Mouse (Mus musculus) olfactory bulb, adult 2 months (tissue): Measurements from ENCODE around the gene Igfbp7. TPM values are rescaled to one million over a fixed set of nuclear protein-coding genes. Genes with fewer than 3 reads are reported as not detected.

ENCODE experiments used
- H3K27ac ChIP-seq: fragments of 200-500 bp; 2 replicates; pipeline ENCODE4 v1.5.1; 2012; ENCODE audit warnings: low read depth, low read length; ENCODE audit not compliant: insufficient read depth
- H3K4me1 ChIP-seq: fragments of 200-500 bp; 2 replicates; pipeline ENCODE4 v1.6.1; 2012; ENCODE audit warnings: low read length; ENCODE audit not compliant: control insufficient read depth, insufficient read depth
- H3K4me3 ChIP-seq: fragments of 200-500 bp; 2 replicates; pipeline ENCODE4 v1.5.1; 2012; ENCODE audit warnings: mild to moderate bottlenecking, low read depth, low read length, moderate library complexity; ENCODE audit not compliant: insufficient read depth
- CTCF ChIP-seq: fragments of 200-500 bp; IDR thresholded peaks from 2 replicates; pipeline ENCODE4 v1.5.1; 2012; ENCODE audit warnings: low read depth, mild to moderate bottlenecking, low read length, moderate library complexity; ENCODE audit not compliant: insufficient read depth
- POLR2A ChIP-seq: fragments of 200-500 bp; IDR thresholded peaks from 2 replicates; pipeline ENCODE4 v1.6.1; 2012; ENCODE audit warnings: mild to moderate bottlenecking, low read depth, low read length, moderate library complexity; ENCODE audit not compliant: insufficient read depth
- WGBS: fragments of 180-500 bp; shearing (Covaris S2); methylation state at CpG from one replicate; pipeline ENCODE4 v1.1.7; 2018; 5-methylcytosine and 5-hydroxymethylcytosine counted together
- polyA plus RNA-seq: library from polyadenylated mRNA; stranded (reverse); fragments of >200 nt; gene quantifications from 2 replicates; pipeline ENCODE4 v1.2.4, GENCODE M21; 2012; ENCODE audit warnings: low replicate concordance; ENCODE audit not compliant: missing spikeins, insufficient read depth, insufficient read length

Igfbp7 gene
- polyA plus RNA-seq, 1 experiment: not detected

DNA sequence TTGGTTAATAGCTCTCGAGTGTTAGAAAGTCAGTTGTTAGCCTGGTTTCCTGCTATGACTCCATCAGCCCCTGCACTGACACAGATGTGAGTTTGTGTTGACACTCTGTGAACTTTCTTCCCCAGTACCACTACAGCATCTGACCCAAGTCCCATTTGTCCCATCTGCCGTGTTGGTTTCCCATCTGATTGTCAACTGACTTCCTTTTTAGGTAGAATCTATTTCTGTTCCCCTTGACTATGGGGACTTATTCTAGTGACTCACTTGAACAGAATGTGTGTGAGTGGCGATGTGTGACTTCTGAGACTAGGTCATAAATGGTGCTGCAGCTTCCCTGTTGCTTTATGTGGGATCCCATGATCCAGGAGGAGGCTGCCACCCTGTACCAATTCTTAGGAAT, 32.9 kb downstream of the Igfbp7 start:
- no peak for TF ChIP-seq CTCF
- TF ChIP-seq POLR2A: no peak
- Histone ChIP-seq H3K4me3 (no peak overlapping the region), H3K4me1 (no peaks in the 10 kb centered on the region), H3K27ac (no peak overlapping the region)
- WGBS: 77% methylated on average over 3 of the region's 3 CpGs

DNA sequence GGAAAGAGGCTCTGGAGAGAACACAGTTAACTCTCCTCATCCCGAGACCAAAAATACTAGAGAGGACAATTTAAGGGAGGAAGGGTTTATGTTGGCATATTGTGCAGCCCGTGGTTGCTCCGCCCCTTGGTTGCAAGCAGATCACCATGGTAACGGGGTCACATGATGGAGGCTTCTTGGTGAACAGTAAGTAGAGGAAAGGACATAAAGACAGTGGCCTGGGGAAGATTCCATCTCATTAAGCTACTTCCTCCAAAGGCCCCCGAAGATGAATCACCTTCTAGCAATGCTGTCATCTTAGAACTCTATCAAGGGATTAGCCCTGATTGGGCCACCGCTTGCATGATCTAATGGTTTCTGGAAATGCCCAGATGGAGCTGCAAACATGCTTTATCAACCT, 35.1 kb downstream of the Igfbp7 start:
- H3K4me3 ChIP-seq: no peak overlapping the region
- no peak overlapping the region for H3K27ac ChIP-seq
- WGBS: 59% methylated on average over 6 of the region's 6 CpGs
- no peaks in the 10 kb centered on the region for H3K4me1 ChIP-seq
- TF ChIP-seq POLR2A (no peak), CTCF (no peak)

DNA sequence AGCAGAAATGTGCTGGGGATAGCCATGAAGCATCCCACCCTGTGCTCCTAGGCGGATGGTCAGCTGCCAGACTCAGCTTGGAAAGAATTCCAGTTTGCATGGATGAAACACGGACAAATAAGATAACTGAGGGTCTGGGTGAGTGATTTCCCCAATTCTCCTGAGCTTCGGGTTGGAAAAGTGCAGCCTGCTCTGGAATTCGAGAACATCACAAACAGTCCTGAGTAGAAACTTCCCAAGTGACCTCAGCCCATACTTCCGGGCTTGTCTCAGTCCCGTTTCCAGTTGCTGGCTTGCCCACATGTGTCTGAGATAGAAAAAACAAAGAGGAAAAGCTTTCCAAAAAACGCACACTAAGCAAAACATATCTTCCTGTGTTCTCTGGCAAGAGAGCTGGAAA, 35.6 kb downstream of the Igfbp7 start:
- TF ChIP-seq POLR2A: no peak
- Histone ChIP-seq H3K27ac (no peak overlapping the region), H3K4me3 (no peak overlapping the region), H3K4me1 (peaks cover 3% of the 10 kb centered on the region; the same call in 1 of the 2 replicates)
- 84% methylated on average over 7 of the region's 7 CpGs for WGBS

DNA sequence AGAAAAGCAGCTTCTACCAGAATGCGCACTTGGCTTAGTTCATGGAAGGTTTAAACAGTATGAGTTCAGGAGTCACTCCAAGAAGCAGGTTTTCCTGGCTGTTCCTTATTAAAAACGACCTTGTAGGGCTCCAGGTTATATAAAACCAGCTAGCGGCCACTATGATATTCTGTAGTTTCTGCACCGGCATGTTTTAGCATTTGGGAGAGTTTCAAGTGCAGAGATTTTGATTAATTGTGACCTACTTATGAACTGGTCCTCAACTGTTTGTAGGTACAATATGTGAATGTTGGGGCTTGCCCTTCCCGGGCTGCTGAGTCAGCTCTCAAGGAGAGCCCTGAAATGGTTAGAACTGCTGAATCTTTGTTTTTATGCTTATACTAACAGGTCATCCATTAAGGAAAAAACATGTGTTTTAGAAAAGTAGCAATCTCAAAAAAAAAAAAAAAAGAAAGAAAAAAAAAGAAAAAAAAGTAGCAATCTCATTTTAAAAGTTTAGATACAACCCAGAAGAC, 37.4 kb downstream of the Igfbp7 start:
- TF ChIP-seq POLR2A (no peak), CTCF (no peak)
- Histone ChIP-seq H3K4me1 (peaks cover 3% of the 10 kb centered on the region; the same call in 1 of the 2 replicates), H3K27ac (no peak overlapping the region), H3K4me3 (no peak overlapping the region)
- 84% methylated on average over 5 of the region's 5 CpGs for WGBS

DNA sequence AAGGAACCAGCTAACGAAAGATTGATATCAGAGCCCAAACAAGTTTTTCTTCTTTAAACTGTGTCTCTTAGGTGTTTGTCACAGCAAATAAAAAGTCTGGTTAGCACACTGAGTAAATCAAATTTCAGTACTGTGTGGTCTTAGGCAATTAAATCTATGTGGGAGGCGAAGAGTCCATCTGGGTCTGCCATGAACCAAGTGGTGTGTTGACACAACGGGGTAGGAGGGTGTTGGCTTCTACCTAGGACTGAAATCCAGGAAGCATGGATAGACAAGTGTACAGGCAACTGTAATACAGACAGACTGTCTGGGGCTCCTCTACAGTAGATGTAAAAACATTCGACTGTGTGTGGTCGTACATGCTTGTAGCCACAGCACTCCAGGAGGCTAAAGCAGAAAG, 38.4 kb downstream of the Igfbp7 start:
- no peak overlapping the region for H3K27ac ChIP-seq
- H3K4me3 ChIP-seq: no peak overlapping the region
- 90% methylated on average over 5 of the region's 5 CpGs for WGBS
- no peak for TF ChIP-seq CTCF
- TF ChIP-seq POLR2A: no peak
- peaks cover 3% of the 10 kb centered on the region; the same call in 1 of the 2 replicates for H3K4me1 ChIP-seq

DNA sequence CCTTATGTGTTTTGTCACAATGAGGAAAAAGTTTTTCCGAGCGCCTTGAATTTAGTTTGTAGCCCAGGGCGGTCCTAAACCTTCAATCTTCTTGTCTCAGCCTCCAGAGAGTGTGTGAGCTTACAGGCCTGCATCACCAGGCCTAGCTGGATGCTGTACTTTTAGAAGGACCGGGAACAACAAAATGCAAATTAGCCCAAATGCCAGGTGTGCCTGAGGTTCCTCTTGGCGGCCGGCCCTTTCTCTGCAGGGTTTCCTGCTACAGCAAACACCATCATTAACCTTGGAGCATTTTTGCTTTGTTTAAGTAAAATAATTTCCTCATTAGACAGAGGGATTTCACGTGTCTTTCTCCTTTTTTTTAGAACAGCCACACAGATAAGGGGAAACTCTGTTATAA, 39.6 kb downstream of the Igfbp7 start:
- Histone ChIP-seq H3K4me1 (peaks cover 3% of the 10 kb centered on the region; the same call in 1 of the 2 replicates), H3K4me3 (no peak overlapping the region), H3K27ac (no peak overlapping the region)
- TF ChIP-seq POLR2A (no peak), CTCF (no peak)
- WGBS: 59% methylated on average over 7 of the region's 7 CpGs

DNA sequence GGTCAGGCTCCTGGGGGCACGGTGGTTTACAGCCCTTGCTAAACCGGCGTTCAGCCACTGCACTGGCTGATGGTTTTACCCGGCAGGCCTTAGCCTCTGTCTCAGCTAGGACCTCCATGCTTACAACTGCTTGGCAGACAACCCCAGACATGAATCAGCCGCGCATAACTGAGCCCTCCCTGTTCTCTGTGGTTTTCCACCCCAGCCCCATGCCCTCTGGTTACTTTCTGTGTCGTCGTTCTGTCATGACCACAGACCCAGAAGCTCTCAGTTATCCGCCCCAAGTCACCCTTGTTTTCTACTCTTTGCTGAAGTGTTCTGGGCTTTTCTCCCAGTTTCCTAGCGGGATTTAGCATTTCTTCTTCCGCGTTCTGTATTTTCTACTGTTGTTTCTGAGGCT, 40.2 kb downstream of the Igfbp7 start:
- WGBS: 55% methylated on average over 12 of the region's 12 CpGs
- Histone ChIP-seq H3K27ac (no peak overlapping the region), H3K4me1 (peaks cover 3% of the 10 kb centered on the region; the same call in 1 of the 2 replicates), H3K4me3 (no peak overlapping the region)
- TF ChIP-seq POLR2A: no peak
- TF ChIP-seq CTCF: no peak

DNA sequence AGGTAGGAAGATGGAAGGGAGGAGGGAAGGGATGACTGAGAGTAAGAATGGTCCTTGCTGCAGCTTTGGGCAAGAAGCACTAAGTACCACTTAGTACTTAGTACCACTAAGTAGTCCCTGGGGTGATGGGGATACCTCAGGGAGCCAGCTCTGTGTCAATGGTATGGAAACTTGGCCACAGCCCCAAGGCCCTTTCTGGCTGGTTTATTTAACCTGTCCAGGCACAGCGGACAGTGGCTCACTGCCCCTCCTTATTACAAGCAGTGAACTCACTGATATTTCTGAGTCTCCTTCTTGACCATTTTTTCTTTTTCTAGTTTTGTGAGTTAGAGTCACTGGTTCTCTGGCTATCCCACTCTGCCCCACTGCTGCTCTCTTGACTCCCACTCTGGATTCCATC, 40.7 kb downstream of the Igfbp7 start:
- H3K27ac ChIP-seq: no peak overlapping the region
- peaks cover 3% of the 10 kb centered on the region; the same call in 1 of the 2 replicates for H3K4me1 ChIP-seq
- TF ChIP-seq POLR2A (no peak), CTCF (no peak)
- no peak overlapping the region for H3K4me3 ChIP-seq
- WGBS: 86% methylated on average over 1 of the region's 1 CpGs

DNA sequence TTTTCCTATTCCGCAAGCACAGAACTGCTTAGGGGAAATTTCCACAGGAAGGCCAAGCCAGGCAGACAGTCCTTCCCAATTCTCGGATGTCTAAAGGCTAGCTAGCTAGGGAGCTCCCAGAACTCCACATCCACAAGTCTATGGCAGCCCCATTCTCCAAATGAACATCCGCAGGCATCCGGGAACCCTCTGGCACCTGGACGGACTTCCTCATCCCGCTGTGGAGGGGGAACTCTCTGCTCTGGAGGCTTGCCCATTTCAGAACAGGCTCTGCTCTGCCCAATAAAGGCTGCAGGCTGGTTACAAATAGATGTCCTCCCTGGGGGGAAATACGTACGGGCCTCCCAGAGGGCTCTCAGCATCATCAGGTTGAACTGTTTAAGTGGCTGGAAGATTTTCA, 41.5 kb downstream of the Igfbp7 start:
- no peak overlapping the region for H3K4me3 ChIP-seq
- peaks cover 3% of the 10 kb centered on the region; the same call in 1 of the 2 replicates for H3K4me1 ChIP-seq
- TF ChIP-seq CTCF: no peak
- TF ChIP-seq POLR2A: no peak
- WGBS: 82% methylated on average over 8 of the region's 8 CpGs
- no peak overlapping the region for H3K27ac ChIP-seq
